Mouse (Mus musculus): Measurements from ENCODE around the gene Tmem82.

GRCm38 (mm10) chr4:141617299-141617698 lies 1.1 kb downstream of the Tmem82 start:
- TF ChIP-seq CTCF (IDR thresholded peaks at IDR 0.05; ENCODE audit: low read depth, low read length), result no peak
- no peak for TF ChIP-seq GATA1 (IDR thresholded peaks at IDR 0.05; ENCODE audit: borderline replicate concordance, low read length)
